7 mouse cellular contexts compared by ENCODE assay signal in genomic region chr6:71867751-71868150, GRCm38 (mm10).
"Had no signal": no experiment of that assay in that cellular context is flagged by ENCODE, and none has a peak within 500 bp of the region (broad histone marks: within the 10 kb centered on the region; RNA-seq: fewer than 3 reads in every experiment).

No protein-coding gene starts in this region.

- DNase-seq: lung, adult 2 months; lung, postnatal 14 days; lung, postnatal 36 days; right cerebral cortex, postnatal 14 days; thymus, adult 2 months; thymus, postnatal 25 days; thymus, postnatal 4 days had no signal
